Mouse (Mus musculus) cerebellum, adult 11-12 months (tissue): ENCODE measurements around the gene Bpifb1.
A peak's percentile ranks its signal among the peaks of the same experiment; 100 is the strongest.
"Not testable (repeated sequence)": the region's sequence is repeated elsewhere in the genome, so short reads cannot be mapped to it uniquely, and the experiment has no call there.

Experiments used
- DNase-seq: peaks from one replicate; pipeline ENCODE4 v3.0.0; 2022

The Bpifb1 gene

GRCm38 (mm10) chr2:154215191-154215590 is 24.6 kb downstream of the Bpifb1 start:
- DNase-seq: peak; percentile 36

DNA sequence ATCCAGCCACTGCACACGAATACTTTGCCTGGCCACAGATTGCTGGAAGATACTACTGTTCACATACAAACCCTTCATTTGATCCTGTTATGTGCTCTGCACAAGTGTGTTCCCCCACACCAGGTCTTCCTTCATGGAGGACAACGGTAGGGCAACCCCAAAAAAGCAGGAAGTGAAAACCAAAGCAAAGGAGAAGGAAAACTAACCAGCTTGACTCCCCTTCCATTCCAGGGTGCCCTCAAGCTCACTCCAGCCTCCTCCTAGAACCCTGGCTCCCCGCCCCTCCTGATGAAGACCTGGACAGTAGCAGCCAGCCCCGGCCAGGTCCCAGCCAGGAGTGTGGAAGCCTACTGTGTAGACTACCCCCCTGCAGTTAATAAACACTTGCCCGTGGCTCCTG is 29.3 kb downstream of the Bpifb1 start:
- no peak for DNase-seq

GRCm38 (mm10) chr2:154223265-154223916 is 32.8 kb downstream of the Bpifb1 start, which contains the start of gene Bpifb5:
Bpifb5 (plus strand) TSS chr2:154223742.
- DNase-seq: no peak

- no peak for DNase-seq
Observed at GRCm38 (mm10) chr2:154223917-154224273, 33.3 kb downstream of the Bpifb1 start.

GRCm38 (mm10) chr2:154226991-154227390 is 36.4 kb downstream of the Bpifb1 start:
- peak; percentile 42 for DNase-seq

DNA sequence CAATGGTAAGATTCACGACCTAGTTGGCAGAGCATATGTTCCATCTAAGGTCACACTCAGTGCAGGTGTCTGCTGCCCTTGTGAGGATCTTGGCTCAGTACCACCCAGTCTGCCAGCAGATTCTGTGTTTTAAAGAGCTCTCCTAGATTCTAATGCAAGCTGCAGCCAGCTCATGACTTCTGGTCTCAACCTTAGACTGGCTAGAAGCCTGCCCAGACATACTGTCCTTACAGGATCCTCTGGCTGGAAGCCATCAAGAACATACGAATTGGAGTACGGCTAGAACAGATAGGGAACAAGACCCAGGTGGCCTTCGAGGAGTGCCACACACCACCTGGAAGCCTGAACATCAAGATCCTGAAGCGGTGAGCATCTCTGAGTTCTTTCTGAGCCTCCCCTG is 37.2 kb downstream of the Bpifb1 start:
- peak; percentile 36 for DNase-seq

DNA sequence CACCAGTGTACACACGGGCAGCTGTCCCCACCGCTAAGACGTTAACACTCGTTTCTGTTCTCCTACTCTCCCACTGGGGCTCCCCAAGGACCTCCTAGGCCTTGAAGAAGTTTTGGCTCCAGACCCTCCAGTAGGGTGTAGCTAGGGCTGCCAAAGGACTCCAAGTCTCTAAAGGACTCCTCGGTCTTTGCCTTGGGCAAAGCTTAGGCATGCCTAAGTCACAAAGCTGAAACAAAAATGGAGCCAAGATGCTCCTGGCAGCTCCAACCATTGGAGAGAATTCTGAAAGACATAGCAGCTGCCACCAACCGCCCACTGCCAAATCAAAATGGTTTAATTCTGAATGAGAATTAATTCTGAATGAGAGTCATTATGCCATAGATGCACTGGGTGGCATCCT is 42.8 kb downstream of the Bpifb1 start:
- peak; percentile 34 for DNase-seq

- DNase-seq: no peak
Observed at GRCm38 (mm10) chr2:154240771-154241170, 50.2 kb downstream of the Bpifb1 start.

GRCm38 (mm10) chr2:154242726-154243125 is 52.1 kb downstream of the Bpifb1 start:
- DNase-seq: not testable (repeated sequence)

DNA sequence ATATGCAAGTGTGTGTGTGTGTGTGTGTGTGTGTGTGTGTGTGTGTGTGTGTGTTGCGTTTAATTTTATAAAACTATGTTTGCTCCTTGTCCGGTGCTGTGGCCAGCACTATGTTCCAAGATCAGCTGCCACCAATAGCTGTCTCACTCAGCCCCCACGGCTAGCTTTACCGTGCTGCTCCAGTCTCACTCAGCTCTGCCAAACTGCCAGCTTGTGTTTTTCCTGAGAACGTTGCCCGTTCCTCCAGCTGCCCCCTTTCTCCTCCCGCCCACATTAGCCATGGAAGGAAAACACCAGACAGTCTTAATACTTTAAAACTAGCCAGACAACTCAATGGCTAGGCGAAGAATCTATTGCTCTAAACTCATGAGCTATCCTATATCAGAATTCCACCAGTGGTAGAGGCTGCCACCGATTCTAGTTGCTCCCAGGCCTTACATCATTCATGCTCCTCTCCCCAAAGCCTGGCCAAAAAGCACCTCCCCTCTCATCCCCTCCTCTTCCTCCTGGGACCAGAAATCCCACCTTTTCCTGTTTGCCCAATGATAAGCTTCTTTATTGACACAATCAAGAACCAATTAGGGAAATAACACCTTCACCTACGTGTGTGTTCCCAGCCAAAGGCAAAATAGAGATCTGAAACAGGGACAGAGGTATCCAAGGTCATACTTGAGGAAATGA is 52.9 kb downstream of the Bpifb1 start:
- DNase-seq: no peak

DNA sequence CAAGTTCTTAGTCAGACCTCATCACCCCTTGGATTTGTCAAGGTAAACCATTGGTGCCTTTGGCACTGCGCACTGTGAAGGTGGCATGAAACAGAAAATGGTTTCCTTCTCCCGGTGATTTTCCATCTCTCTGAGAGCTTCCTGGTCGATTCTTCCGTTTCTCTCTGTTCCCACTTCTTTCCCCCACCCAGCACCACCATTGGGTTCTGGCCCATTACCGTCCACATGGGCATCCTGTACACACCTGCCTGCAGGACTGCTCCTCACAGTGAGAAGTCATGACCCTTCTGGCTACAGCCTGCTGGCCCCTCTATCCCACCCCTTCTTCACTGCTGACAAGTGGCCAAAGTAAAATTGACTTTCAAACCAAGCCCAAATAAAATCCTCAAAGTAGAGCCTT is 54.7 kb downstream of the Bpifb1 start:
- DNase-seq: no peak

DNA sequence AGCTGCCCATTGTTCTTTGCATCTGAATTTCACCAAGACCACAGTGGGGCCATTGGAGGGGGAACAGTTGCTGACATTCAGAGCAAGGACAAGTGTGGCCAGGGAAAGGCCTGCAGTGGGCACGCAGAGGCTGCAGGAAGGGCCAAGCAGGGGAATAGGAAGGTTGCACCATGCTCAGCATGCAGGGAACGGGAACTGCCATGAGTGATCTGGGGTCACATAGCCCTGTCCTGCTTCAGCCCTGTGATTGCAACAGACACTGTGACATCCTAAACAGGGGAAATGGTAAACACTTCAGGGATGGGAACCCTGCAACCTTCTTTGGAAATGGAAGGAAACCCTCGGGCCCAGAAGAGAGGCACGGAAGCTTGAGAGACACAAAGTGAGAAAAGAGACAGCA is 64.6 kb downstream of the Bpifb1 start:
- not testable (repeated sequence) for DNase-seq

DNA sequence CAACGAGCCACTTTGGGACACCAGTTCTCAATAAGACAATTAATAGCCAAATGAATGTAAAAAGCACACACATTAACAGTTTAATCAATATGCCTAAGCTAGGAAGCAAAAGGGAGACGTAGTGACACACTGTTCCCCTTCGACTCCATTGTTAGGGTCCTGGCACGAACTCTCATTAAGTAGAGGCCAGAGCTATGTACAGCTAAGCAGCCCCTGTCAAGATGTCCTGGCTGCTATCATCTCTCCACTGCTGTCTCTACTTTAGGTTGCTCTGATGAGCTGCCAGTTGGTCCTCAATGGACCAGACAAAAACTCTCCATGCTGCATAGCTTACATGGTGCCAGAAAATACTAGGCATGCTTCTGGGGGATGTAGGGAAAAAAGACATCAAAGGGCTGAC is 65.2 kb downstream of the Bpifb1 start:
- no peak for DNase-seq

DNA sequence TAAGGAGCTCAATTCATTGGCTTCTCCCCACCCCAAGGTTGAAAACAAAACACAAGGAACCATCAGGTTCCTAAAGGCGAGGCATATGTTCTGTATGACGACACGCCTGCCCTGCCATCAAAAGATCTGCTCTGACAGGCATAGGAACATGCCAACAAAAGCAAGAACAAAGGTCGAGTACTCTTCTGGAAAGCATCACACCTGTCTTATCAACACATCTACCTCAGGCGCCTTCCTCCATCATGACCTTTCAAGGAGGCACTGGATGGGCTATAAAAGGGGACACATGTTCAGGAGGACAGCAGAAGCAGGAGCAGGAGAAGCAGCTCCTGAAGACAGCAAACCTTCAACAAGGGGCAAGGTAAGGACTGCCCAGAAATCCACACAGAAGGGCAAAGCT is 66.9 kb downstream of the Bpifb1 start, which contains the start of gene Bpifb9a:
Gene Bpifb9a (plus strand): TSS at position 301 of the 400 bp plus-strand sequence.
- DNase-seq: not testable (repeated sequence)

GRCm38 (mm10) chr2:154264397-154264796 is 73.8 kb downstream of the Bpifb1 start:
- DNase-seq: not testable (repeated sequence)
